Mouse (Mus musculus): Measurements from ENCODE around the gene Lmbrd2.

The Lmbrd2 gene

DNA sequence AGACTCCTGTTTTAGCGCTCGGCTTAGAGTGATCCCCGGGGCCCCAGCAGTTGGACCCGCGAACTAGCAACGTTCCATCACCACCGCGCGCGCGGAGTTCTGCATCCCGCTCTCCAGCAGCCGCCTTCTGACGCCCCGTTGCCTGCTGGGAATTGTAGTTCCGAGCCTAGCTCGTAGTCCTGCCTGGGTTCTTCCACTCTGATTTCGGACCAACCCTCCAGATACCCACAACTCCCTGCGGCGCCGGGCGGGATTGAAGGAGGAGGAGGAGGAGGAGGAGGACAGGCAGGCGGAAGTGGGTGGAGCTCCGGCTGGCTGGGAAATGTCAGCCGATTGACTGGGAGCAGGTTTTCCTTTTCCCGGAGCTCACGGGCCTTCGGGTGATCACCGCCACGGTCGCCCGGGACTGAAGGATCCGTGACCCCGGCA, at the start of gene Lmbrd2:
TSS of gene Lmbrd2 (plus strand) at position 299 of the 429 bp plus-strand sequence.
- DNase-seq (ENCODE audit: low read depth, low spot score), result peak; percentile 93
- H3K36me3 ChIP-seq (ENCODE audit: control insufficient read depth, insufficient read depth, low read length, poor library complexity, severe bottlenecking), result no peaks in the 10 kb centered on the region
- no peaks in the 10 kb centered on the region for H3K27me3 ChIP-seq (ENCODE audit: control insufficient read depth, insufficient read depth, low read length, poor library complexity, severe bottlenecking)

DNA sequence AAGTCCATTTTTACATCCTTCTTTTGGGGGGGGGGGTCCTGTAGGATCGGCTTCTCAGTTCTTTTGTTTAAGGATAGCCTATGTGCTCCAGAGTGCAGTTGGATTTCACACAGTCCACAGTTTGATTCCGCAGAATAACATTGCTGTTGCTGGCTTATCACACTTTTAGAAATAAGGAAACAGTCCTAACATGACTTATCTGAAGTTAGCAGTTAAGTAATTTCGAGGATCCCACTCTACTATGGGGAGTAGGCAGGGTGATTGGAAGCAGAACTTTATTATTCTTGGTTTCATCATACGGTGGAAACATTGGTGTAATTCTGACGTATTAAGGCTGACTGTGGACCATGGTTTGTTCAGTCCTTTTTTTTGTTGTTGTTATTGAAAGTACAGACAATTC, 49.7 kb upstream of the Lmbrd2 start:
- DNase-seq (ENCODE audit: low read depth, low spot score), result no peak
- H3K36me3 ChIP-seq (ENCODE audit: control insufficient read depth, insufficient read depth, low read length, poor library complexity, severe bottlenecking), result peaks cover 6% of the 10 kb centered on the region; the same call in 1 of the 2 replicates

DNA sequence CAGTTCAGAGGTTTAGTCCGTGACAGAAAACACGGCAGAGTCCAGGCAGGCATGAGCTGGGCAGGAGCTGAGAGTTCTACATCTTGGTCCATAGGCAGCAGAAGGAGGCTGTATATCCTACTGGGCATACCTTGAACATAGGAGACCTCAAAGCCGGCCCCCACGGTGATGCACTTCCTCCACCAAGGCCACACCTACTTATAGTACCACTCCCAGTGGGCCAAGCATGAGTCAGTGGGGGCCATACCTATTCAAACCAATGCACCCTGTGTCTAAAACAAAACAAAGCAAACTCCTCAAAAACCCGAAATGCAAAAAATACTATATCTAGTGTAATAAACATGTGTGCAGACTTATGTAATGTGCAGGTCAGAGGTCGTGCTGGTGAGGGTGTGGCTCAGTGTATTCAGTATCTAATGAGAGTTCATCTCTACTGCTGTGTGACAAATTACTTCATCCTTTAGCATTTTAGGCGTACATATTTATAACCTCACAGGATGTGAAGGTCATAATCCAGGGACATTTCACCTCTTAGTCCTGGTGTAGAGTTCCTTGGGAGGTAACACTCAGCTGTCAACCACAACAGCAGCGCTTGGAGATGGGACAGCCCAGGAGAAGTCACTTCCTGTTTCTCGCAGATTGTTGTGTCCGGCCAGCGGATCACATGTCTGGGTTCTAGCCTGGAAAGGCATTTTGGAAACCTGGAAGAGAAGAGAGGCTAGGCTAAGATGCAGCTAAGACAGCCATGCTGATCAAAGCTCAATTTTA, 46.6 kb upstream of the Lmbrd2 start:
- H3K36me3 ChIP-seq (ENCODE audit: control insufficient read depth, insufficient read depth, low read length, poor library complexity, severe bottlenecking), result peaks cover 4% of the 10 kb centered on the region; the same call in 1 of the 2 replicates
- no peaks in the 10 kb centered on the region for H3K27me3 ChIP-seq (ENCODE audit: control insufficient read depth, insufficient read depth, low read length, poor library complexity, severe bottlenecking)
- DNase-seq (ENCODE audit: low read depth, low spot score), result no peak

More for the DNA sequence above, 49.7 kb upstream of the Lmbrd2 start:
- H3K27me3 ChIP-seq (ENCODE audit: control insufficient read depth, insufficient read depth, low read length, poor library complexity, severe bottlenecking), result no peaks in the 10 kb centered on the region

DNA sequence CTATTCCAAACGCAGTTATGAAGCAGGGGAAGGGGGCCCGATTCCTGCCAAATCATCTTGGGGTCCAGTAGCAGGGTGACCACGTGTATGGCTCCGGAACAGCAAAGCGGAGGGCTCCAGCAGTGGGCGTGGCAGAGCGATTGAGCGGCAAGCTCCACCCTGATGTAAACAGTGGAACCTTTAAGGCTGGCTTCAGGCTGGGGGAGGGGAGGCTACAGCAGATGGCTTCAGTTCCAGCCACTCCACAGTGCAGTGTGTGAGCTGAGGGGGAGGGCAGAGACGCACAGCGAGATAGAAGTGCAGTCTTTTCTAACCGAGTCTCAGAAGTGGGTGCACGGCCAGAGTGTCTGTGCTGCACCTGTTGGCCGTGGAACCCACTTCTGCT, 46.0 kb upstream of the Lmbrd2 start:
- DNase-seq (ENCODE audit: low read depth, low spot score), result no peak
- Histone ChIP-seq H3K36me3 (ENCODE audit: control insufficient read depth, insufficient read depth, low read length, poor library complexity, severe bottlenecking) (peaks cover 4% of the 10 kb centered on the region; the same call in 1 of the 2 replicates), H3K27me3 (ENCODE audit: control insufficient read depth, insufficient read depth, low read length, poor library complexity, severe bottlenecking) (no peaks in the 10 kb centered on the region)

DNA sequence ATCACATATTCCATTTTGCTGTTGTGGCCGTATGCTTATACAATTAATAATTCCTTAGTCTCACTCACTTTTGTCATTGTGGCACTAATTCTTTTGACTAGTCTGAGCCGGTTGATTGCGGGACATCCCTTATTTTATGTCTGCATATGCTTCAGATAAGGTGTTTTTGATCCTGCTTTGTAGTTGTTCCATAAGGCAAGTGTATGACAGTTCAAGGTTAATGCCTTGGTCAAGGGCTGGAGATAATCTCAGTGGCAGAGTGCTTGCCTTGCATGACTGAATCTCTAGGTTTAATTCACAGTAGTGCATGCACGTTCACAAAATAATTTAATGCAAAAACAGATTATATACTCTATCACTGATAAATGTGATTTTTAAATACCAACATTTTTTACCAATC, 43.5 kb upstream of the Lmbrd2 start:
- no peaks in the 10 kb centered on the region for H3K27me3 ChIP-seq (ENCODE audit: control insufficient read depth, insufficient read depth, low read length, poor library complexity, severe bottlenecking)
- DNase-seq (ENCODE audit: low read depth, low spot score), result no peak
- peaks cover 9% of the 10 kb centered on the region; the same call in 1 of the 2 replicates for H3K36me3 ChIP-seq (ENCODE audit: control insufficient read depth, insufficient read depth, low read length, poor library complexity, severe bottlenecking)

DNA sequence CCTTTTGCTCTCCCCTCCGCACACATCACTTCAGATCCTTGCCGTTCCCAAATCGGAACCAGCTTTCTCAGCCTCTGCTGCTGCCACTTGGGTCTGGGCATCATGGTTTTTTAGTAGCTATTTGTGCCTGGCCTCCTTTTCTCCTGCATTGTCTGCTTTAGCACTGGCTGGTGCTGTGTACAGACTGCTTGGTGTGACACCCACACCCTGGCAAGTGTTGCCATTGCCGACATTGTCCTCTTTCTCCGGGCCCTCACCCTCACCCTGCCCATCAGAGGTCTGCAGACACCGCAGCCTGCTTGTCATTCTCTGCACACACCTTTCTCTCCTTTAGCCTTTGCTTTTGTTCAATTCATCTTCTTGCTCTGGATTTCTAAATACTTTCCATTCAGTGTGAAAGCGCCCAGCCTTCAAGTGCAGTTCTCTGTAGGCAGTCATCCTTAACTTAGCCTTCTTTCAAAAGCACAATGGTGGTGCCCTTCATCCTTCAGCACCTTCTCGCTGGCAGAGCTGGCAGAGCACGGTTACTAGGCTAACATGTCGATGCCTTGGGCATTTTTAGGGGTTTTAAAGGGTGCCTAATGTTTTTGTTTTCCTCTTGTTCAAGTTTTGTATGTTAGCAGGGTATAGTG, 39.8 kb upstream of the Lmbrd2 start:
- Histone ChIP-seq H3K36me3 (ENCODE audit: control insufficient read depth, insufficient read depth, low read length, poor library complexity, severe bottlenecking) (peaks cover 5% of the 10 kb centered on the region), H3K27me3 (ENCODE audit: control insufficient read depth, insufficient read depth, low read length, poor library complexity, severe bottlenecking) (no peaks in the 10 kb centered on the region)
- no peak for DNase-seq (ENCODE audit: low read depth, low spot score)

DNA sequence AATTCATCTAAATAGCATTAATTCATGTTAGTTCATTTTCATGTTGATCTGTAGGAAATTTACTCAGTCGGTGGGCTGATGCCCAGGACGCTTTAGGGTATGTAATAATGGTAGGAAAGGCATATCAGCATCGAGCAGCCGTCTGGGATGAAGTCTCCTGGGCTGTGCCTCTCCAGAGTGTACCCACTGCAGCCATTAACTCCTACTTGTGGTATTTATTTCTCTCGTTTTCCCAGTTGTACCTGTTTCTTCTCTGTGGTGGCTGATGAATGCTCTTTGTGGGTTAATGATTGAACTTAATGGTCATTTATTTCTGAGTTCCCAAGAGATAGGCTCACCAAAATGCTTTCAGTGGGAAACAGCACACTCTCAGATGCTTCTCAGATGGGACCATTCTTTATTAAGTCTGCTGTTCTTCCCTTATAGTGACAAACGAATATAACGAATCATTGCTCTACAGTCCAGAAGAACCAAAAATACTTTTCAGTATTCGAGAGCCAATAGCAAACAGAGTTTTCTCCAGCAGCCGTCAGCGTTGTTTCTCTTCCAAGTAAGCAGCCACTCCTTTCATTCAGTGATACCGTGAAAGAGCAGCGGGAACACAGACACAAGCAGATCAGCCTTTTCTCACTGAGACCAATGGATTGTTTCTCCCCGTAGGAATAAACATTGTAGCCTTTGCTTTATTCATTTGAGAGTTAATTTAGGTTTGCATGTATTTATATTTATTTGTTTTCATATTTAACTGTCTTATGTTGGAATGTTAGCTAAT, 33.9 kb upstream of the Lmbrd2 start:
- peaks cover 7% of the 10 kb centered on the region for H3K36me3 ChIP-seq (ENCODE audit: control insufficient read depth, insufficient read depth, low read length, poor library complexity, severe bottlenecking)
- no peak for DNase-seq (ENCODE audit: low read depth, low spot score)
- no peaks in the 10 kb centered on the region for H3K27me3 ChIP-seq (ENCODE audit: control insufficient read depth, insufficient read depth, low read length, poor library complexity, severe bottlenecking)

DNA sequence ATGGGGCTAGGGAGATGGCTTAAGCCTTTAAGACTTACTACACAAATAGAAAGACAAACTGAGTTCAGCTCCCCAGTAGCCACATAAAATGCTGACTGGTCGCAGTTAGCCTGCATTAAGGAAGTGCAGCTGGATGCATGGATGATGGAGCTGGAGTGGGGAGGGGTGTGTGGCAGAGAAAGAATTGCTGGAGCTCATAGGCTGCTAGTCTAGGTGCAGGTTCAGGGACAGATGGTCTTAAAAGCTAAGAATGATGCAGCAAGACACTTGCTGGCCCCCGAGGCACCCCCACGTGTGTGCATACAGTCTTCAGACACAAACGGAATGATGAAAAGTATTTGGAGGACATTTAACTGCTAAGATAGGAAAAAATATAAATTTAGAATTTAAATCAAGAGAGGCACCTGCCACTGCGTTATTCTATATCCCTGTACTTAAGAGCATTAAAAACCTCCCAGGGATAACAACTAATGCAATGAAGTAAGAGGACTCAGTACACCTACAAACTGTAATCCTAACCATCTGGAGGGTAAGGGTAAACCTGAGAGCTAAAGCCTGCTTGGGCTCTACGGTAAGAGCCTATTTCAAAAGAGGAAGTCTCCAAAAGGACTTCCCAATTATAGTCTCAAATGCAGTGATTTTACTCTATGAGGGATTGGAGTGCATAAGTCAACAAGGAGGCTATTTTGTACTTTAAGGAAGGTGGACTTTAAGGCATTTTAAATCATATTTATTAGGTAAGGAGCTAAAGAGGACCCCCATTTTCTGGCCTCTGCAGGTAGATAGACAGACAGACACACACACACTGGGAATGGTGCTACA, 29.6 kb upstream of the Lmbrd2 start:
- no peaks in the 10 kb centered on the region for H3K27me3 ChIP-seq (ENCODE audit: control insufficient read depth, insufficient read depth, low read length, poor library complexity, severe bottlenecking)
- peaks cover 9% of the 10 kb centered on the region for H3K36me3 ChIP-seq (ENCODE audit: control insufficient read depth, insufficient read depth, low read length, poor library complexity, severe bottlenecking)
- DNase-seq (ENCODE audit: low read depth, low spot score), result no peak

DNA sequence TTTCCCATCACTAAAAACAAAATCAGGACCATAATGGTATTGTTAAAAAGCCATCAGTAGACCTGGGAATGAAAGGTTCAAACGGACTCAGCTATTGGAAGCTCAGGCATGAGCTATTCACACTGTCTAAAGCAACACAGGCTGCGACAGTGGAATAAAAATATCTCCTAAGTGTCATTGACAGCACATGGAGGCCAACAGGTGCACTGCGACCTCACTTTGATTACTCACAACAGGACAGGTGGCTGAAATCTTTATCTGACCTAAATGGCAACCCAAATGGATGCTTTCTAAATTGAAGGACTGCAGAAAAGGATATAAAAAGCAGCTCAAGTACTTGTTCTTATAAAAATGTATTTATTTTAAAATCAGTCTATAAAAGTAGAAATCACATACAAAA, 28.7 kb upstream of the Lmbrd2 start:
- DNase-seq (ENCODE audit: low read depth, low spot score), result no peak
- peaks cover 6% of the 10 kb centered on the region for H3K36me3 ChIP-seq (ENCODE audit: control insufficient read depth, insufficient read depth, low read length, poor library complexity, severe bottlenecking)
- H3K27me3 ChIP-seq (ENCODE audit: control insufficient read depth, insufficient read depth, low read length, poor library complexity, severe bottlenecking), result no peaks in the 10 kb centered on the region

DNA sequence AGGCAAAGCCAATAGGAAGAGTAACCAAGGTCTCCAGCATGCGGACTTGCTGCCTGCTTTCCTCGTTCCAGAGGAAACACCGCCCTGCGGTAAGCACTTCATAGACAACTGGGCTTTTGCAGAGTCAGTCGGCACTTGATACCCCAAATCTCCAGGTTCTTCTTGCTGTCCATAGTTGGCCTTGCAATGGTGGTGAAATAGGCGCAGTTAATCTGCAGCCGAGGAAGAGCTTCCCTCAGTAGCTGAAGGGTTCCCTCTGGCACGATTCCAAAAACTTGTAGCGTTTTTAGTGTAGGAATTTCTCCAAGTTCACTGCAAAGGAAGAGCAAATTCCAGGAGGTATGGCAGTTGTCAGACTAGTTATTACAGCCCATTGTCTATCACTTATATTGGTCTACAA, 26.8 kb upstream of the Lmbrd2 start:
- DNase-seq (ENCODE audit: low read depth, low spot score), result no peak
- Histone ChIP-seq H3K36me3 (ENCODE audit: control insufficient read depth, insufficient read depth, low read length, poor library complexity, severe bottlenecking) (peaks cover 2% of the 10 kb centered on the region; the same call in 1 of the 2 replicates), H3K27me3 (ENCODE audit: control insufficient read depth, insufficient read depth, low read length, poor library complexity, severe bottlenecking) (no peaks in the 10 kb centered on the region)

DNA sequence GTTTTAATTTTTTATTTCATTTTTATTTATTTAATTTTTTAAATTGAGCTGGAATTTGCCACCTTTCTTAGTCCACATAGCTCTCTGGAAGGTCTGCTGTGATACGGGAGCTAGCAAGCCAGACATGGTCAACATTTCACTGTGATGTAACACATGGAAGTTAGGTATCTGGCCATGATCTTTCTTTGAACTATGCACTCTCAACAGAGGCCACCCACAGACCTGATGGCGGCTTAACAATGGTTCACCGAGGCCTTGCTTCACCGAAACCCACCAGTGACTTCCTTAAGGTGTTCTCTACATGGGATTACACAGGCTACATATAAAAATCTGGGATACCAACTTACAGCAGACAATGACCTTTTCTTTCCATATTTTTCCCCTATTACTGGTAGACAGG, 26.2 kb upstream of the Lmbrd2 start:
- DNase-seq (ENCODE audit: low read depth, low spot score), result no peak
- no peaks in the 10 kb centered on the region for H3K27me3 ChIP-seq (ENCODE audit: control insufficient read depth, insufficient read depth, low read length, poor library complexity, severe bottlenecking)
- peaks cover 4% of the 10 kb centered on the region; the same call in 1 of the 2 replicates for H3K36me3 ChIP-seq (ENCODE audit: control insufficient read depth, insufficient read depth, low read length, poor library complexity, severe bottlenecking)

DNA sequence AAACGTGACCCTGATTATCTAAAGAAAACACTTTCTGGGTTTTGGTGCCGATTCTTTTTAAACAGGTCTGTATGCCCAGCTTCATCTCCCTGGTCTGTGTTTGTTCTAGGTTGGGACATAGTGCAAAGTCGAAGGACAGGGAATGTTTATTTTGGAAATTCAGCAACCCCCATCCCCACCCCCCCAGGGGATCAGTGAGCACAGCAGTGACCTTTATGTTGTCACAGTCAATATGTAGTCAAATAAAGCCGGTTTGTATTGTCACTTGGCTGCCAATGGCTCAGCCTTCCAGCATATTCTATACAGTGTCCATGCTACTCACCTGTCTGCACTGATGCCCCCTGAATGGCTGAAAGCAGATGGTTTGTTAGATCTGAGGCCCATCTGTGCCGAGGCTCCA, 25.8 kb upstream of the Lmbrd2 start:
- DNase-seq (ENCODE audit: low read depth, low spot score), result no peak
- Histone ChIP-seq H3K27me3 (ENCODE audit: control insufficient read depth, insufficient read depth, low read length, poor library complexity, severe bottlenecking) (no peaks in the 10 kb centered on the region), H3K36me3 (ENCODE audit: control insufficient read depth, insufficient read depth, low read length, poor library complexity, severe bottlenecking) (peaks cover 4% of the 10 kb centered on the region; the same call in 1 of the 2 replicates)

DNA sequence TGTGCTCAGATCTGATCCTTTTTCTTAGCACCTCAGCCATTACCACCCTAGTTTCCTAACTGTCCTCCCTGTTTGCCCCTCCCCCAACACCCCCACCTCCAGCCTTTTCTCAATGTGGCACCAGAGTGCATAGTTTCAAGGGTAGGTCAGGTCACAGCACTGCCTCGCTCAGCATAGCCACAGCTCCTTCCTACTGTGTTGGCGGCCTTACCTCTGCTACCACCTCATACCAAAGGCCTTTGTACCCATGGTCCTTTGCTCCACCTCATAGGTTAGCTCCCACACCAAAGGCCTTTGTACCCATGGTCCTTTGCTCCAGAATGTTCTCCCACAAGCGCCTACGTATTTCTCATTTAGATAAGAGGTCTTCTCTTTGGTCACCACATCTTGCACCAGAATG, 21.5 kb upstream of the Lmbrd2 start:
- no peak for DNase-seq (ENCODE audit: low read depth, low spot score)
- H3K36me3 ChIP-seq (ENCODE audit: control insufficient read depth, insufficient read depth, low read length, poor library complexity, severe bottlenecking), result peaks cover 2% of the 10 kb centered on the region; the same call in 1 of the 2 replicates

DNA sequence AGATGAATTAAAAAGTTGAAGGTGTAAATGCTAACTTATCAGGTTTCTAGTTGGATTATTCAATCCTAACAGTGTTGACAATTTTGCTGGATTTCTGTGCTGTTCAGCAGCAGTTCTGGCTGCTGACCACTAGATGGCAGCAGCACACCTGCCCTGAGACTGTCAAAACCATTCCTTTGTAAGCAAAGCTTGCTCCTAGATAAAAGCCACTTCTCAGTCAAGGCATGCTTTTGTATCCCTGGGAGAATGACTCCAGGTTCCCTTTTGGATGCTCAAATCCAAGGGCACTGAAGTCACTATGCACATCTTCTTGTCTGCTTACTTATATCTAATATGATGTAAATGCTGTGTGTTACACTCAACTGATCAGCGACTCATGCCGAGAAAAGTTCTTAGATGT, 20.3 kb upstream of the Lmbrd2 start:
- DNase-seq (ENCODE audit: low read depth, low spot score), result peak; percentile 67

More for the DNA sequence above, 21.5 kb upstream of the Lmbrd2 start:
- no peaks in the 10 kb centered on the region for H3K27me3 ChIP-seq (ENCODE audit: control insufficient read depth, insufficient read depth, low read length, poor library complexity, severe bottlenecking)

More for the DNA sequence above, 20.3 kb upstream of the Lmbrd2 start:
- Histone ChIP-seq H3K36me3 (ENCODE audit: control insufficient read depth, insufficient read depth, low read length, poor library complexity, severe bottlenecking) (peaks cover 4% of the 10 kb centered on the region; the same call in 1 of the 2 replicates), H3K27me3 (ENCODE audit: control insufficient read depth, insufficient read depth, low read length, poor library complexity, severe bottlenecking) (no peaks in the 10 kb centered on the region)
